8 mouse cellular contexts compared by ENCODE assay signal in genomic region chr11:90030557-90030956, GRCm38 (mm10). TPM values are rescaled to one million over a fixed set of nuclear protein-coding genes. Genes with fewer than 3 reads are reported as not detected.
DNase-seq lines count a peak whose midpoint lies in the region; ATAC-seq lines count a peak whose summit lies in the region.

No protein-coding gene starts in this region.

- H3K27ac ChIP-seq in heart, embryonic 10.5 days, result no peak overlapping the region
- no peak overlapping the region for H3K27ac ChIP-seq in liver, embryonic 12.5 days
- H3K27ac ChIP-seq in neural tube, embryonic 12.5 days, result no peak overlapping the region

- H3K4me3 ChIP-seq in heart, embryonic 10.5 days, result peak overlapping the region; percentile 54
- H3K4me3 ChIP-seq in liver, embryonic 12.5 days, result peak overlapping the region; percentile 13; the same call in 1 of the 2 replicates
- peak overlapping the region; percentile 15 for H3K4me3 ChIP-seq in neural tube, embryonic 12.5 days

- H3K27me3 ChIP-seq in heart, embryonic 10.5 days (ENCODE audit: insufficient read depth, poor library complexity, severe bottlenecking), result peaks cover 35% of the 10 kb centered on the region
- peaks cover 51% of the 10 kb centered on the region for H3K27me3 ChIP-seq in liver, embryonic 12.5 days (replicated peaks)
- H3K27me3 ChIP-seq in neural tube, embryonic 12.5 days (replicated peaks), result peaks cover 16% of the 10 kb centered on the region

- peak overlapping the region; percentile 32 for H3K4me2 ChIP-seq in liver, embryonic 12.5 days
- peak overlapping the region; percentile 49 for H3K4me2 ChIP-seq in neural tube, embryonic 12.5 days (replicated peaks)

- no peak for ATAC-seq in liver, embryonic 12.5 days
- ATAC-seq in neural tube, embryonic 12.5 days (ENCODE audit: low FRiP score, low read depth), result no peak
- ATAC-seq in erythroid progenitor cell, adult 5-6 weeks (replicated peaks; ENCODE audit: low FRiP score, poor library complexity, severe bottlenecking), result no peak

- H3K9me3 ChIP-seq in heart, embryonic 10.5 days, result no peaks in the 10 kb centered on the region
- H3K9me3 ChIP-seq in liver, embryonic 12.5 days (replicated peaks), result no peaks in the 10 kb centered on the region
- H3K9me3 ChIP-seq in neural tube, embryonic 12.5 days, result no peaks in the 10 kb centered on the region

- under 1% methylated on average over 15 of the region's 15 CpGs for WGBS in heart, embryonic 10.5 days
- 3% methylated on average over 15 of the region's 15 CpGs for WGBS in liver, embryonic 12.5 days (ENCODE audit: insufficient replicate concordance)
- WGBS in neural tube, embryonic 12.5 days, result 1% methylated on average over 15 of the region's 15 CpGs

- H3K36me3 ChIP-seq in heart, embryonic 10.5 days, result peaks cover 5% of the 10 kb centered on the region; the same call in 1 of the 2 replicates
- no peaks in the 10 kb centered on the region for H3K36me3 ChIP-seq in liver, embryonic 12.5 days
- H3K36me3 ChIP-seq in neural tube, embryonic 12.5 days, result no peaks in the 10 kb centered on the region

- DNase-seq in cerebellum, postnatal 14 days, result peak; percentile 16 to 28
- DNase-seq in cerebellum, adult 9-10 months, result no peak
- DNase-seq in embryo, embryonic 11 days, result peak; percentile 87
- DNase-seq in heart, embryonic 10.5 days (ENCODE audit: low spot score), result peak; percentile 76
- peak; percentile 66 for DNase-seq in kidney, adult 9 months

- peaks cover 21% of the 10 kb centered on the region; the same call in 1 of the 2 replicates for H3K4me1 ChIP-seq in heart, embryonic 10.5 days
- no peaks in the 10 kb centered on the region for H3K4me1 ChIP-seq in liver, embryonic 12.5 days
- peaks cover 12% of the 10 kb centered on the region for H3K4me1 ChIP-seq in neural tube, embryonic 12.5 days

- H3K9ac ChIP-seq in liver, embryonic 12.5 days, result no peak overlapping the region
- H3K9ac ChIP-seq in neural tube, embryonic 12.5 days, result no peak overlapping the region

RNA-seq across cellular contexts. Expression of gene Tmem100, which starts 0.4 kb away (rescaled TPM):
- 13.6 and 14.1 TPM in 2 replicates for polyA plus RNA-seq in heart, embryonic 10.5 days (2016; fragmentation: Nextera tagmentation; extraction: Ambion mirVana)
- polyA plus RNA-seq in liver, embryonic 12.5 days (2016; fragmentation: Nextera tagmentation; extraction: Ambion mirVana), result 0.43 and 0.55 TPM in 2 replicates
- 7.1 and 7.5 TPM in 2 replicates for polyA plus RNA-seq in neural tube, embryonic 12.5 days (2016; fragmentation: Nextera tagmentation; extraction: Ambion mirVana)
- total RNA-seq in erythroid progenitor cell, adult 5-6 weeks (2015; ENCODE audit: low replicate concordance), result 0.84 TPM in 1 of 2 replicates, not detected in the other
- not detected in 2 replicates for total RNA-seq in erythroid progenitor cell, adult 5-6 weeks (2017; ENCODE audit: low replicate concordance)

RNA-seq across cellular contexts. Expression of gene Pctp, which starts 27.9 kb away (rescaled TPM):
- 26.2 and 28.5 TPM in 2 replicates for polyA plus RNA-seq in heart, embryonic 10.5 days (2016; fragmentation: Nextera tagmentation; extraction: Ambion mirVana)
- 11.0 and 11.5 TPM in 2 replicates for polyA plus RNA-seq in liver, embryonic 12.5 days (2016; fragmentation: Nextera tagmentation; extraction: Ambion mirVana)
- polyA plus RNA-seq in neural tube, embryonic 12.5 days (2016; fragmentation: Nextera tagmentation; extraction: Ambion mirVana), result 5.6 and 5.7 TPM in 2 replicates
- total RNA-seq in erythroid progenitor cell, adult 5-6 weeks (2015; ENCODE audit: low replicate concordance), result 3.8 TPM in 1 of 2 replicates, not detected in the other
- 2.1 and 4.1 TPM in 2 replicates for total RNA-seq in erythroid progenitor cell, adult 5-6 weeks (2017; ENCODE audit: low replicate concordance)
